Mouse (Mus musculus) liver, adult 2 months (tissue): Measurements from ENCODE around the gene Slc6a4.

Source experiments
- CTCF ChIP-seq: fragments of 200-500 bp; IDR thresholded peaks from 2 replicates; pipeline ENCODE4 v1.5.1; 2011; ENCODE audit warnings: low read depth, low read length, control low read depth
- POLR2A ChIP-seq: fragments of 200-500 bp; IDR thresholded peaks from 2 replicates; pipeline ENCODE4 v1.6.1; 2011; ENCODE audit warnings: low read length, control low read depth; ENCODE audit not compliant: insufficient read depth; ENCODE audit errors: extremely low read depth

- TF ChIP-seq POLR2A (no peak), CTCF (no peak)
These were observed 2.3 kb downstream of the Slc6a4 start for GRCm38 (mm10) chr11:77000741-77001140.
